Mouse (Mus musculus) G1E (cell line): Measurements from ENCODE around the gene Abcb7. TPM values are rescaled to one million over a fixed set of nuclear protein-coding genes. Genes with fewer than 3 reads are reported as not detected.

ENCODE experiments used
- ATAC-seq: 2 replicates; pipeline ENCODE4 v1.8.0; 2016; ENCODE audit warnings: mild to moderate bottlenecking; ENCODE audit not compliant: insufficient number of reproducible peaks, poor library complexity, low FRiP score, severe bottlenecking; ENCODE audit errors: extremely low read depth
- DNase-seq: peaks from one replicate; pipeline ENCODE4 v3.0.0; 2012; ENCODE audit warnings: low spot score
- H3K27me3 ChIP-seq: 2 replicates; pipeline ENCODE4 v1.6.1; 2012; ENCODE audit warnings: mild to moderate bottlenecking, low read length, inconsistent platforms; ENCODE audit not compliant: insufficient read depth
- H3K36me3 ChIP-seq: replicated peaks from 2 replicates; pipeline ENCODE3; 2012; ENCODE audit warnings: mild to moderate bottlenecking, inconsistent platforms
- H3K4me1 ChIP-seq: 2 replicates; pipeline ENCODE4 v1.6.1; 2012; ENCODE audit warnings: low read depth, low read length, inconsistent platforms, mixed read lengths; ENCODE audit not compliant: insufficient read depth
- H3K4me3 ChIP-seq: 2 replicates; pipeline ENCODE4 v1.5.1; 2012; ENCODE audit warnings: low read depth, mild to moderate bottlenecking, inconsistent platforms, low read length, moderate library complexity, mixed read lengths
- H3K9me3 ChIP-seq: replicated peaks from 2 replicates; pipeline ENCODE4 v1.6.1; 2012; ENCODE audit warnings: inconsistent platforms
- CTCF ChIP-seq: IDR thresholded peaks from 2 replicates; pipeline ENCODE4 v1.5.1; 2012; ENCODE audit warnings: low read depth, low read length, inconsistent platforms, mixed read lengths
- GATA1 ChIP-seq: IDR thresholded peaks from 2 replicates; pipeline ENCODE4 v1.6.1; 2012; ENCODE audit warnings: borderline replicate concordance, low read length, inconsistent platforms, mixed read lengths
- GATA2 ChIP-seq: IDR thresholded peaks from 2 replicates; pipeline ENCODE4 v1.6.1; 2012; ENCODE audit warnings: low read depth, low read length, inconsistent platforms, borderline replicate concordance
- POLR2AphosphoS5 ChIP-seq: IDR thresholded peaks from 2 replicates; pipeline ENCODE4 v1.6.1; 2012; ENCODE audit warnings: low read depth, low read length, inconsistent platforms; ENCODE audit not compliant: insufficient replicate concordance
- TAL1 ChIP-seq: conservative IDR thresholded peaks from 2 replicates; pipeline ENCODE4 v1.6.1; 2012; ENCODE audit warnings: low read depth, low read length, inconsistent platforms, mixed read lengths
- polyA plus RNA-seq: library from polyadenylated mRNA; stranded (reverse); fragments of >175 nt; gene quantifications from 2 replicates; pipeline ENCODE4 v1.2.3, GENCODE M21; 2012
- total RNA-seq, 2 experiments: library from RNA; stranded (forward) in 1 of 2; stranded (reverse) in 1 of 2; fragments of 200-1000 nt in 1 of 2; fragments of >200 nt in 1 of 2; fragmentation: Nextera tagmentation in 1 of 2; gene quantifications; 2 replicates each; pipeline ENCODE4 v1.2.3; 2014 to 2017

The Abcb7 gene
- total and polyA plus RNA-seq, 3 experiments, result 43.6 to 59.2 (median 48.7) TPM

GRCm38 (mm10) chrX:104291721-104292120 is 121.9 kb downstream of the Abcb7 start:
- TF ChIP-seq CTCF (no peak), GATA2 (no peak)
- no peak for DNase-seq

GRCm38 (mm10) chrX:104279828-104280227 is 133.8 kb downstream of the Abcb7 start:
- ATAC-seq, result no peak
- DNase-seq, result no peak
- no peak overlapping the region for H3K4me3 ChIP-seq
- peaks cover 10% of the 10 kb centered on the region for H3K36me3 ChIP-seq
- H3K4me1 ChIP-seq, result no peaks in the 10 kb centered on the region
- TF ChIP-seq CTCF, result no peak
- TF ChIP-seq POLR2AphosphoS5, result no peak
- TF ChIP-seq GATA1, result no peak
- TF ChIP-seq TAL1, result no peak
- no peak for TF ChIP-seq GATA2
- H3K27me3 ChIP-seq, result no peaks in the 10 kb centered on the region
- no peaks in the 10 kb centered on the region for H3K9me3 ChIP-seq

More at GRCm38 (mm10) chrX:104291721-104292120, 121.9 kb downstream of the Abcb7 start:
- no peaks in the 10 kb centered on the region for H3K27me3 ChIP-seq
- no peak for ATAC-seq
- H3K36me3 ChIP-seq, result peaks cover 6% of the 10 kb centered on the region
- H3K9me3 ChIP-seq, result no peaks in the 10 kb centered on the region
- H3K4me3 ChIP-seq, result no peak overlapping the region
- no peaks in the 10 kb centered on the region for H3K4me1 ChIP-seq

GRCm38 (mm10) chrX:104264371-104264770 is 149.3 kb downstream of the Abcb7 start:
- ATAC-seq (no peak), DNase-seq (no peak)
- Histone ChIP-seq H3K36me3 (no peaks in the 10 kb centered on the region), H3K9me3 (no peaks in the 10 kb centered on the region), H3K4me1 (no peaks in the 10 kb centered on the region), H3K4me3 (no peak overlapping the region), H3K27me3 (no peaks in the 10 kb centered on the region)
- TF ChIP-seq GATA1 (no peak), CTCF (no peak), POLR2AphosphoS5 (no peak), TAL1 (no peak), GATA2 (no peak)

- DNase-seq (no peak), ATAC-seq (no peak)
- Histone ChIP-seq H3K27me3 (no peaks in the 10 kb centered on the region), H3K4me3 (no peak overlapping the region), H3K36me3 (no peaks in the 10 kb centered on the region), H3K4me1 (no peaks in the 10 kb centered on the region), H3K9me3 (no peaks in the 10 kb centered on the region)
- TF ChIP-seq CTCF, result no peak
- no peak for TF ChIP-seq GATA1
- no peak for TF ChIP-seq GATA2
- TF ChIP-seq TAL1, result no peak
- TF ChIP-seq POLR2AphosphoS5, result no peak
Measured at GRCm38 (mm10) chrX:104262468-104262867, 151.2 kb downstream of the Abcb7 start.

GRCm38 (mm10) chrX:104256561-104256960 is 157.1 kb downstream of the Abcb7 start:
- peaks cover 3% of the 10 kb centered on the region; the same call in 1 of the 2 replicates for H3K4me1 ChIP-seq
- ATAC-seq (no peak), DNase-seq (no peak)
- no peaks in the 10 kb centered on the region for H3K9me3 ChIP-seq
- no peaks in the 10 kb centered on the region for H3K36me3 ChIP-seq
- H3K4me3 ChIP-seq, result no peak overlapping the region
- no peaks in the 10 kb centered on the region for H3K27me3 ChIP-seq
- no peak for TF ChIP-seq GATA1
- TF ChIP-seq POLR2AphosphoS5, result no peak
- no peak for TF ChIP-seq GATA2
- TF ChIP-seq TAL1, result no peak
- no peak for TF ChIP-seq CTCF

Other genes with a start within 250 kb of the Abcb7 start
- gene Nexmif, start 212.7 kb downstream of the Abcb7 start, total RNA-seq (2014; fragmentation: Nextera tagmentation), result not detected in 2 replicates
- 0.06 TPM in 1 of 2 replicates, not detected in the other for gene Nexmif, start 212.7 kb downstream of the Abcb7 start, total RNA-seq (2017)
- gene Nexmif, start 212.7 kb downstream of the Abcb7 start, polyA plus RNA-seq, result not detected in 2 replicates
- 36.6 and 37.5 TPM in 2 replicates for gene Uprt, start 69.0 kb upstream of the Abcb7 start, total RNA-seq (2014; fragmentation: Nextera tagmentation)
- 4.3 and 4.5 TPM in 2 replicates for gene Uprt, start 69.0 kb upstream of the Abcb7 start, total RNA-seq (2017)
- 0.67 and 0.93 TPM in 2 replicates for gene Uprt, start 69.0 kb upstream of the Abcb7 start, polyA plus RNA-seq